27 mouse cellular contexts compared by ENCODE assay signal in genomic region chr1:54966858-54967257, GRCm38 (mm10). TPM values are rescaled to one million over a fixed set of nuclear protein-coding genes. Genes with fewer than 3 reads are reported as not detected.
DNase-seq lines count a peak whose midpoint lies in the region; ATAC-seq lines count a peak whose summit lies in the region.
"Had no signal": no experiment of that assay in that cellular context is flagged by ENCODE, and none has a peak within 500 bp of the region (broad histone marks: within the 10 kb centered on the region; RNA-seq: fewer than 3 reads in every experiment).

No protein-coding gene starts in this region.

- DNase-seq in heart, adult 11 months = peak; percentile 72
- DNase-seq in heart, adult 8-10 months (ENCODE audit: low spot score) = no peak
- DNase-seq in spleen, adult 12 weeks (ENCODE audit: low spot score) = peak; percentile 18
- DNase-seq in spleen, postnatal 10 days (ENCODE audit: low spot score in 2 of 2) = no peak
- no peak for DNase-seq in thymus, adult 18-20 months
- DNase-seq in urinary bladder, postnatal 36 days (ENCODE audit: low spot score in 2 of 2) = no peak
- DNase-seq: adrenal gland, adult 2 months; cerebellum, adult 2 months; heart, postnatal 4 days; kidney, postnatal 25 days; lung, adult 2 months; lung, postnatal 14 days; thymus, adult 2 months had no signal

- H3K27me3 ChIP-seq in liver, embryonic 12.5 days (replicated peaks) = no peaks in the 10 kb centered on the region
- H3K27me3 ChIP-seq in hindbrain, embryonic 12.5 days = no peaks in the 10 kb centered on the region
- H3K27me3 ChIP-seq: forebrain, embryonic 15.5 days; heart, embryonic 15.5 days; hindbrain, embryonic 15.5 days; intestine, embryonic 15.5 days; limb, embryonic 12.5 days; neural tube, embryonic 13.5 days; Patski; stomach, embryonic 15.5 days had no signal

- no peaks in the 10 kb centered on the region for H3K4me1 ChIP-seq in liver, embryonic 12.5 days
- H3K4me1 ChIP-seq in hindbrain, embryonic 12.5 days = no peaks in the 10 kb centered on the region
- H3K4me1 ChIP-seq: forebrain, embryonic 15.5 days; heart, embryonic 15.5 days; hindbrain, embryonic 15.5 days; intestine, embryonic 15.5 days; stomach, embryonic 15.5 days had no signal

- no peaks in the 10 kb centered on the region for H3K9me3 ChIP-seq in liver, embryonic 12.5 days (replicated peaks)
- no peaks in the 10 kb centered on the region for H3K9me3 ChIP-seq in hindbrain, embryonic 12.5 days (replicated peaks)
- H3K9me3 ChIP-seq: forebrain, embryonic 15.5 days; heart, embryonic 15.5 days; hindbrain, embryonic 15.5 days; intestine, embryonic 15.5 days; limb, embryonic 12.5 days; neural tube, embryonic 13.5 days; stomach, embryonic 15.5 days had no signal

- H3K4me3 ChIP-seq in liver, embryonic 12.5 days = no peak overlapping the region
- H3K4me3 ChIP-seq in hindbrain, embryonic 12.5 days = no peak overlapping the region
- H3K4me3 ChIP-seq: forebrain, embryonic 15.5 days; heart, embryonic 15.5 days; hindbrain, embryonic 15.5 days; intestine, embryonic 15.5 days; layer of hippocampus, adult 2 months; limb, embryonic 12.5 days; myocyte; neural tube, embryonic 13.5 days; stomach, embryonic 15.5 days had no signal

- ATAC-seq in liver, embryonic 12.5 days = peak; percentile 97
- ATAC-seq in hindbrain, embryonic 12.5 days (ENCODE audit: low FRiP score) = no peak
- ATAC-seq: CD4-positive, CD25-positive, alpha-beta regulatory T cell, adult 4 months; forebrain, embryonic 15.5 days; intestine, embryonic 15.5 days; midbrain, embryonic 16.5 days; Patski had no signal

- no peaks in the 10 kb centered on the region for H3K36me3 ChIP-seq in liver, embryonic 12.5 days
- no peaks in the 10 kb centered on the region for H3K36me3 ChIP-seq in hindbrain, embryonic 12.5 days
- H3K36me3 ChIP-seq: forebrain, embryonic 15.5 days; heart, embryonic 15.5 days; hindbrain, embryonic 15.5 days; intestine, embryonic 15.5 days; limb, embryonic 12.5 days; neural tube, embryonic 13.5 days; stomach, embryonic 15.5 days had no signal

- H3K27ac ChIP-seq in liver, embryonic 12.5 days = no peak overlapping the region
- H3K27ac ChIP-seq in hindbrain, embryonic 12.5 days = no peak overlapping the region
- H3K27ac ChIP-seq: forebrain, embryonic 15.5 days; heart, embryonic 15.5 days; hindbrain, embryonic 15.5 days; intestine, embryonic 15.5 days; layer of hippocampus, adult 2 months; neural tube, embryonic 13.5 days; stomach, embryonic 15.5 days had no signal

- H3K4me2 ChIP-seq in liver, embryonic 12.5 days = 0 out of 2 replicates have a peak overlapping the region, but pooled peaks have one; percentile 8
- H3K4me2 ChIP-seq in hindbrain, embryonic 12.5 days (replicated peaks) = no peak overlapping the region
- H3K4me2 ChIP-seq: forebrain, embryonic 15.5 days; heart, embryonic 15.5 days; hindbrain, embryonic 15.5 days; intestine, embryonic 15.5 days; limb, embryonic 12.5 days; neural tube, embryonic 13.5 days; stomach, embryonic 15.5 days had no signal

- WGBS in liver, embryonic 12.5 days (ENCODE audit: insufficient replicate concordance) = 75% methylated on average over 3 of the region's 3 CpGs
- WGBS in hindbrain, embryonic 12.5 days = 97% methylated on average over 3 of the region's 3 CpGs

- H3K9ac ChIP-seq in liver, embryonic 12.5 days = no peak overlapping the region
- H3K9ac ChIP-seq in hindbrain, embryonic 12.5 days = no peak overlapping the region
- H3K9ac ChIP-seq: forebrain, embryonic 15.5 days; heart, embryonic 15.5 days; hindbrain, embryonic 15.5 days; intestine, embryonic 15.5 days; limb, embryonic 12.5 days; neural tube, embryonic 13.5 days; stomach, embryonic 15.5 days had no signal

RNA-seq across cellular contexts. Expression of gene Ankrd44, which starts 40.7 kb away (rescaled TPM):
- total RNA-seq in heart, adult 8-10 months (2022) = 10 to 100 TPM in 1 of 4 experiments, 1 to 10 TPM in 3; 6.9 to 13.4 (median 8.3) TPM
- polyA plus RNA-seq in liver, embryonic 12.5 days (2016; fragmentation: Nextera tagmentation; extraction: Ambion mirVana) = 4.5 and 6.1 TPM in 2 replicates
- polyA plus RNA-seq in hindbrain, embryonic 12.5 days (2016; fragmentation: Nextera tagmentation; extraction: Ambion mirVana) = 20.9 and 23.4 TPM in 2 replicates

Comparison
In these comparisons a context has a peak if more than half of its experiments do, and no peak if none do; other contexts are left out.
1. DNase-seq: peak in heart, adult 11 months (single experiment) and spleen, adult 12 weeks (single experiment); none in heart, adult 8-10 months (single experiment), spleen, postnatal 10 days (0 of 2), thymus, adult 18-20 months (0 of 2) and urinary bladder, postnatal 36 days (0 of 2).